Mouse (Mus musculus): ENCODE measurements at regions not wholly inside any gene's neighbourhood (a gene's known extent, or its start where the extent isn't known, plus 50 kb on each side); places are given as distances from the start of the nearest gene placed in this dataset.

DNA sequence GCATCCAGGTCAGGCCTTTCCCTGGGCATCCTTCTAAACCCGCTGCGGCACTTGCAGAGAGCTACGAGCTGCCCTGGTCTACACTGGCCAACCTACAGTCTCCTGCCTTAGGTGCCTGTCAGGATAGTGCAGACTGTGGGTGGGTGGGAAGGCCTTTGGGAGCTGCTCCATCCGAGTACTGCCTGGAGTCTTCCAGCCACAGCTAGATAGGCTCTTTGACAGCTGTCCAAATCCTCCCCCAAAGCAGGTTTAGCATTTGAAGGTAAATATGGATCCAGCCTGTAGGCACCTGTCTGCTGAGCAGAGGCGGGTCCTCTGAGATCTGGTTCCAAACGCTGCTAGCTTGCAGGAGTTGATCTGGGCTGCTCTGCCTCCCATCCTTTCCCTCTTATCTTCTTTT, 295.6 kb upstream of the Hs6st1 start:
- Histone ChIP-seq H3K36me3 (ENCODE audit: control insufficient read depth, insufficient read depth, low read length) (no peaks in the 10 kb centered on the region), H3K4me3 (ENCODE audit: insufficient read depth, low read depth, low read length) (no peak overlapping the region), H3K27ac (ENCODE audit: insufficient read depth, low read depth, low read length) (no peak overlapping the region), H3K4me1 (ENCODE audit: control insufficient read depth, insufficient read depth, low read length) (no peaks in the 10 kb centered on the region), H3K27me3 (replicated peaks; ENCODE audit: control insufficient read depth, insufficient read depth, low read length) (no peaks in the 10 kb centered on the region)
- no peak for TF ChIP-seq POLR2A (IDR thresholded peaks at IDR 0.05; ENCODE audit: low read depth, low read length)
- DNase-seq = no peak
- WGBS = 91% methylated on average over 6 of the region's 6 CpGs

DNA sequence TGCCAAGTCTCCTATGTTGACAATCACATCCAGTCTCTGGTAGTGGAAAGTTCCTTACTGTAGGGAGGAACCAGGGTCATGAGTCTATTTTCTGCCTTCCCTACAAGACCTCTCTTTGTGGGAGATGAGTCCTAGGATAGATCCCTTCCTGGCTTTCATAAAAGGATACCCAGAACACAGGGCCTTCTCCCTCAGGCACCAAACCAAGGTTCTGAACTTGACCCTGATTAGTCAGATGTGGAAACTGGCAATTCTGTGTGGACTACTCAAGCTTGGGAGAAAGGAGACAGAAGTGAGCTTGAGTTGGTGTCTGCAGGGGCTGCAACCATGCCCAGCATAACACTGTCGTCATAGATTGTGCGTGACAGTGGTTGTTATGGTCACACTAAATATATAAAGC, 293.6 kb upstream of the Hs6st1 start:
- H3K36me3 ChIP-seq (ENCODE audit: control insufficient read depth, insufficient read depth, low read length) = no peaks in the 10 kb centered on the region
- 92% methylated on average over 2 of the region's 2 CpGs for WGBS
- H3K4me3 ChIP-seq (ENCODE audit: insufficient read depth, low read depth, low read length) = no peak overlapping the region
- H3K27ac ChIP-seq (ENCODE audit: insufficient read depth, low read depth, low read length) = no peak overlapping the region
- no peaks in the 10 kb centered on the region for H3K27me3 ChIP-seq (replicated peaks; ENCODE audit: control insufficient read depth, insufficient read depth, low read length)
- no peaks in the 10 kb centered on the region for H3K4me1 ChIP-seq (ENCODE audit: control insufficient read depth, insufficient read depth, low read length)
- DNase-seq = no peak
- TF ChIP-seq CTCF (conservative IDR thresholded peaks at IDR 0.05; ENCODE audit: insufficient read depth, insufficient read length, low read depth, low read length) (no peak), POLR2A (IDR thresholded peaks at IDR 0.05; ENCODE audit: low read depth, low read length) (no peak)

- Histone ChIP-seq H3K27me3 (replicated peaks; ENCODE audit: control insufficient read depth, insufficient read depth, low read length) (no peaks in the 10 kb centered on the region; the same call in 1 of the 2 replicates), H3K36me3 (ENCODE audit: control insufficient read depth, insufficient read depth, low read length) (no peaks in the 10 kb centered on the region), H3K4me3 (ENCODE audit: insufficient read depth, low read depth, low read length) (no peak overlapping the region), H3K27ac (ENCODE audit: insufficient read depth, low read depth, low read length) (no peak overlapping the region), H3K4me1 (ENCODE audit: control insufficient read depth, insufficient read depth, low read length) (no peaks in the 10 kb centered on the region)
- DNase-seq = no peak
- 89% methylated on average over 2 of the region's 2 CpGs for WGBS
- TF ChIP-seq CTCF (conservative IDR thresholded peaks at IDR 0.05; ENCODE audit: insufficient read depth, insufficient read length, low read depth, low read length) (no peak), POLR2A (IDR thresholded peaks at IDR 0.05; ENCODE audit: low read depth, low read length) (no peak)
Measured at GRCm38 (mm10) chr1:35782668-35783067, 285.5 kb upstream of the Hs6st1 start.

DNA sequence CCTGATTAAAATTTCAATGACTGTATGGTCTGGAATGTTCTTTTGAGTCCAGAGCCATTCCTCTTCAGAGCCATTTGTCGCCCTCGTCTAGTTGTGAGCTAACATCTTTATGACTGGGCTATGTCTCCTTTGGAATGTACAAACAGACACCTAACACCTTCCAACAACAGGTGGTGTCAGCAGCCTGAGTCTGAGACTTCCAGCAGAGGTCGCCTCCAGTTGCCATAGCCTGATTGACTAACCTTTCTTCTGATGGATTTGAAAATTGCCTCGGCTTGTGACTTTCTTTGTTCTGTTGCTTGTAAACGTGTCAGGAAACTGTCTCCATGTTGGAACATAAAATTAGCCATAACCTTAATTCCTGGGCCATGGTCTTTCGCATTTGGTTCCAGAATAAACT, 284.8 kb upstream of the Hs6st1 start:
- Histone ChIP-seq H3K27ac (ENCODE audit: insufficient read depth, low read depth, low read length) (no peak overlapping the region), H3K36me3 (ENCODE audit: control insufficient read depth, insufficient read depth, low read length) (no peaks in the 10 kb centered on the region), H3K4me1 (ENCODE audit: control insufficient read depth, insufficient read depth, low read length) (no peaks in the 10 kb centered on the region), H3K27me3 (replicated peaks; ENCODE audit: control insufficient read depth, insufficient read depth, low read length) (no peaks in the 10 kb centered on the region; the same call in 1 of the 2 replicates), H3K4me3 (ENCODE audit: insufficient read depth, low read depth, low read length) (no peak overlapping the region)
- no peak for TF ChIP-seq POLR2A (IDR thresholded peaks at IDR 0.05; ENCODE audit: low read depth, low read length)
- TF ChIP-seq CTCF (conservative IDR thresholded peaks at IDR 0.05; ENCODE audit: insufficient read depth, insufficient read length, low read depth, low read length) = peak; percentile 28; the same call in 1 of the 2 replicates
- WGBS = 52% methylated on average over 6 of the region's 6 CpGs
- peak; percentile 9 for DNase-seq

DNA sequence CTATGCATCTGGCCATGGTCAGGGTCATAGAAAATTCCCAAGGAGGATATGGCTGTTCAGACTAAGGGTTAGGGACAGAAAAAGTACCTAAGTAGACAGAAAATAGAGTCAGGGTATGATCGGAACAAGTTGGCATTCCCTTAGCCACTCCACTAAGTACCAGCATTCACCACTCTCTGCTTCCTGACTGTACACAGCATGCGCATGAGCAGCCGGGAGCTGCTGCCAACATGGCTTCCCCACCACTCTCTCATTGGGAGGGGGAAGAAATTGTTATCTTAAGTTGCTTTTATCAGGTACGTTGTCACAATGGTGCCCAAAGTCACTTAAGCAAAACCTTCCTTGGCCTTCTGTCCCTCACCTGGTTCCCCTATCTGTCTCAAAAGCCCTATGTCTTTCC, 282.0 kb upstream of the Hs6st1 start:
- H3K27ac ChIP-seq (ENCODE audit: insufficient read depth, low read depth, low read length) = no peak overlapping the region
- H3K36me3 ChIP-seq (ENCODE audit: control insufficient read depth, insufficient read depth, low read length) = no peaks in the 10 kb centered on the region
- TF ChIP-seq CTCF (conservative IDR thresholded peaks at IDR 0.05; ENCODE audit: insufficient read depth, insufficient read length, low read depth, low read length) (no peak), POLR2A (IDR thresholded peaks at IDR 0.05; ENCODE audit: low read depth, low read length) (no peak)
- H3K4me3 ChIP-seq (ENCODE audit: insufficient read depth, low read depth, low read length) = no peak overlapping the region
- no peak for DNase-seq
- 94% methylated on average over 4 of the region's 4 CpGs for WGBS
- no peaks in the 10 kb centered on the region for H3K27me3 ChIP-seq (replicated peaks; ENCODE audit: control insufficient read depth, insufficient read depth, low read length)
- H3K4me1 ChIP-seq (ENCODE audit: control insufficient read depth, insufficient read depth, low read length) = no peaks in the 10 kb centered on the region

DNA sequence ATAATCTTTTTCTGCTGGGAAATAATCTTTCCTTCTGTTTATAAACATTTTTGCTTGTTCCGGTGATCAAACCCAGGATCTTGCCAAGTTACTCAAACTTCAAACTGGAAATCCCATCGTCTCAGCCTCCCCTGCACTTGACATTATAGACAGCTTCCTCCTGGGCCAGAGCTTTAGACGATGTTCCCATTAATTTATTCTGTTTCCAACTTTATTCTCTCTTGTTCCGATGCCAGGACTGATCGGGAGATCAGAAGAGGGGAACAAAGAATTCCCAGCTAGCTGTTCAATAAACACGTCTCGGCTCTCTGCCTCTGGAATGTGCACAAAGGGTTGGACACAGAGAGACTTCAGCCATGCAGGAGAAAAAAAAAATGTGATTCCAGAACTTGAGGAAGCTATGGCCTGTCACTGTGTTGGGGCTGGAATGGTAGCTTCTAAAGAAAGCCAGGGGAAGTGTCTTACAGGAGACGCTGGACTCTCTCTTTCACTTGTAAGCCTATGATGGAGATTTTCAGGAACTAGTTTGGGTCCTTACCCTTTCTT, 281.5 kb upstream of the Hs6st1 start:
- Histone ChIP-seq H3K27ac (ENCODE audit: insufficient read depth, low read depth, low read length) (no peak overlapping the region), H3K27me3 (replicated peaks; ENCODE audit: control insufficient read depth, insufficient read depth, low read length) (no peaks in the 10 kb centered on the region), H3K4me1 (ENCODE audit: control insufficient read depth, insufficient read depth, low read length) (no peaks in the 10 kb centered on the region), H3K4me3 (ENCODE audit: insufficient read depth, low read depth, low read length) (no peak overlapping the region), H3K36me3 (ENCODE audit: control insufficient read depth, insufficient read depth, low read length) (no peaks in the 10 kb centered on the region)
- no peak for TF ChIP-seq CTCF (conservative IDR thresholded peaks at IDR 0.05; ENCODE audit: insufficient read depth, insufficient read length, low read depth, low read length)
- no peak for TF ChIP-seq POLR2A (IDR thresholded peaks at IDR 0.05; ENCODE audit: low read depth, low read length)
- WGBS = 51% methylated on average over 8 of the region's 8 CpGs
- DNase-seq = peak; percentile 12

DNA sequence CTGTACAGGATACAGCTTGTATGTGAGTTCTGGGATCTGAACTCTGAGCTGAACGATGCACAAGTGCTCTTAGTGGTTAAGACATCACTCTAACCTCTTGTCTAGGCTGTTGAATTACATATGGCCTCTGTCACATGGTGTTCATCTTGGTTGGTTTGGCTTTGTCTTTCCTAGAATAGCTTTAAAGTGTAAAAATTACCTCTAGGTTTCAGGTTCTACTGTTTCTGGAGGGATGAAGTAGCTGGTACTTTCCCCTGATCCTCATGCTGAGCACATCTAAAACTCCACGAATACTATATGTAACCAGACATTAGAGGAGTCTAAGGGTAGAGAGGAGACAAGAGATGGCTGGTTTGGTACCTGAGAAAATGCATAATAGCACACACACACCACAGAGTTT, 271.1 kb upstream of the Hs6st1 start:
- WGBS = 68% methylated on average over 2 of the region's 2 CpGs
- no peak overlapping the region for H3K27ac ChIP-seq (ENCODE audit: insufficient read depth, low read depth, low read length)
- H3K4me1 ChIP-seq (ENCODE audit: control insufficient read depth, insufficient read depth, low read length) = no peaks in the 10 kb centered on the region
- no peak overlapping the region for H3K4me3 ChIP-seq (ENCODE audit: insufficient read depth, low read depth, low read length)
- H3K27me3 ChIP-seq (replicated peaks; ENCODE audit: control insufficient read depth, insufficient read depth, low read length) = no peaks in the 10 kb centered on the region
- TF ChIP-seq POLR2A (IDR thresholded peaks at IDR 0.05; ENCODE audit: low read depth, low read length) = no peak
- TF ChIP-seq CTCF (conservative IDR thresholded peaks at IDR 0.05; ENCODE audit: insufficient read depth, insufficient read length, low read depth, low read length) = no peak
- H3K36me3 ChIP-seq (ENCODE audit: control insufficient read depth, insufficient read depth, low read length) = no peaks in the 10 kb centered on the region
- no peak for DNase-seq

- WGBS = 91% methylated on average over 2 of the region's 2 CpGs
- TF ChIP-seq CTCF (conservative IDR thresholded peaks at IDR 0.05; ENCODE audit: insufficient read depth, insufficient read length, low read depth, low read length) = no peak
- no peak for TF ChIP-seq POLR2A (IDR thresholded peaks at IDR 0.05; ENCODE audit: low read depth, low read length)
Measured at GRCm38 (mm10) chr1:35797526-35797925, 270.7 kb upstream of the Hs6st1 start.

More at GRCm38 (mm10) chr1:35797526-35797925, 270.7 kb upstream of the Hs6st1 start:
- Histone ChIP-seq H3K27ac (ENCODE audit: insufficient read depth, low read depth, low read length) (no peak overlapping the region), H3K36me3 (ENCODE audit: control insufficient read depth, insufficient read depth, low read length) (no peaks in the 10 kb centered on the region), H3K27me3 (replicated peaks; ENCODE audit: control insufficient read depth, insufficient read depth, low read length) (no peaks in the 10 kb centered on the region), H3K4me1 (ENCODE audit: control insufficient read depth, insufficient read depth, low read length) (no peaks in the 10 kb centered on the region), H3K4me3 (ENCODE audit: insufficient read depth, low read depth, low read length) (no peak overlapping the region)
- DNase-seq = no peak

All from kidney, adult 2 months (tissue).